Mouse (Mus musculus) midbrain, embryonic 16.5 days (tissue): ENCODE results near the gene Mrpl12. TPM values are rescaled to one million over a fixed set of nuclear protein-coding genes. Genes with fewer than 3 reads are reported as not detected.

ENCODE experiments used
- ATAC-seq: fragments of 200-750 bp; cut with Nextera tagmentation; 2 replicates; pipeline ENCODE4 v1.8.0; 2017; ENCODE audit warnings: moderate TSS enrichment
- H3K27ac ChIP-seq: fragments of 300-500 bp; sonication (generic); 2 replicates; pipeline ENCODE4 v1.5.1; 2014; ENCODE audit warnings: mild to moderate bottlenecking, low read length, mixed read lengths
- H3K27me3 ChIP-seq: fragments of 300-500 bp; sonication (generic); 2 replicates; pipeline ENCODE4 v1.6.1; 2014; ENCODE audit warnings: low read depth, low read length, mixed read lengths; ENCODE audit not compliant: control insufficient read depth, insufficient read depth
- H3K36me3 ChIP-seq: fragments of 300-500 bp; sonication (generic); 2 replicates; pipeline ENCODE4 v1.6.1; 2014; ENCODE audit warnings: mild to moderate bottlenecking, low read length, moderate library complexity, mixed read lengths; ENCODE audit not compliant: control insufficient read depth, insufficient read depth
- H3K4me1 ChIP-seq: fragments of 300-500 bp; sonication (generic); 2 replicates; pipeline ENCODE4 v1.6.1; 2014; ENCODE audit warnings: mild to moderate bottlenecking, low read length, mixed read lengths; ENCODE audit not compliant: control insufficient read depth, insufficient read depth
- H3K4me2 ChIP-seq: fragments of 300-500 bp; sonication (generic); 2 replicates; pipeline ENCODE4 v1.6.1; 2014; ENCODE audit warnings: mild to moderate bottlenecking, low read length, mixed read lengths
- H3K4me3 ChIP-seq: fragments of 300-500 bp; sonication (generic); 2 replicates; pipeline ENCODE4 v1.5.1; 2014; ENCODE audit warnings: low read depth, mild to moderate bottlenecking, low read length, moderate library complexity, mixed read lengths
- H3K9ac ChIP-seq: fragments of 300-500 bp; sonication (generic); 2 replicates; pipeline ENCODE4 v1.6.1; 2014; ENCODE audit warnings: low read depth, low read length, mixed read lengths
- H3K9me3 ChIP-seq: fragments of 300-500 bp; sonication (generic); replicated peaks from 2 replicates; pipeline ENCODE4 v1.6.1; 2014; ENCODE audit warnings: mild to moderate bottlenecking, low read length, mixed read lengths; ENCODE audit not compliant: control insufficient read depth, poor library complexity, severe bottlenecking
- WGBS: fragments of 180-500 bp; shearing (Covaris S2); extraction: QIAGEN DNeasy Blood & Tissue Kit; methylation state at CpG from one replicate; pipeline ENCODE4 v1.1.7; 2014; 5-methylcytosine and 5-hydroxymethylcytosine counted together
- polyA plus RNA-seq: library from polyadenylated mRNA; unstranded; fragments of >200 nt; fragmentation: Nextera tagmentation; extraction: Ambion mirVana; gene quantifications from 2 replicates; pipeline ENCODE4 v1.2.1, GENCODE M21; 2015

Mrpl12 gene
- polyA plus RNA-seq, 1 experiment from 2014 or later: 130 TPM

- 43% methylated on average over 4 of the region's 4 CpGs for whole genome bisulfite sequencing
- no peak overlapping the region for H3K4me3 ChIP-seq
- H3K9ac ChIP-seq: no peak overlapping the region
- ATAC-seq: no peak
- no peaks in the 10 kb centered on the region for H3K27me3 ChIP-seq
- H3K9me3 ChIP-seq: no peaks in the 10 kb centered on the region
- H3K4me1 ChIP-seq: peaks cover 34% of the 10 kb centered on the region
- peaks cover 13% of the 10 kb centered on the region for H3K36me3 ChIP-seq
- H3K27ac ChIP-seq: no peak overlapping the region
- peak overlapping the region; percentile 96 for H3K4me2 ChIP-seq
These were observed 6.1 kb downstream of the Mrpl12 start for GRCm38 (mm10) chr11:120490291-120491046.

DNA sequence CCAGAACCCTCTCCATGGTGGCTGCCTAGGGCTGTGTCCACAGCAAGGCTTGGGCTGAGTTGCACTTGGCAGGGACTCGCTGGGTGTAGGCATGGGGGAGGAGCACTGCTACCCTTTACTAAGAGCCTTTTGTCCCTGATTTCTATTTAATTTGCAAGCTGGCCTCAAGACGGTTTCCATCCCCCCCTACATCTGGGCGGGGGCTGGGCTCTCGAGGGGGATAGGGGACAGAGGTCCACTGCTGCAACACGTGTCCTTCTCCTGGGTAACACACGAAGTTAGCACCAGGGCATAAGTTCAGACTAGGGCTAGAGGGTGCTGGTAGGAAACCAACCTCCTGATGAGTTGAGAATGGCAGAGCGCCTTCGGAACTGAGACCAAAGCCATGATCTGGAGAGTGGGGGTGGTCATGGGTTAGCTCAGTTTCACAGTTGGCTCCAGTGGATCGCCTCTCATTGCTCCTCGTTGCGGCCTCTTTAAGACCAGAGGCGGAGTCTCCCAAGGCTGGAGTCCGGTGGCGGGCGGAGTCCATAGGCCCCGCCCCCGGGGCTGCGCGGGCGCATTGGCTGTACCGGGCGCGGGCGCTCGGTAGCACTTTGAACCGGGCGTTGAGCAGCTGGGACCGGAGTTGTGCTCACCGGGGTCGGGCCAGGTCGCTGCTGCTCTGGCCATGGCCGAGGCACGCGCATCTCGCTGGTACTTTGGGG is 7.1 kb downstream of the Mrpl12 start, which contains the start of gene Slc25a10:
Gene Slc25a10, plus strand, starts transcription at position 524 of the 707 bp plus-strand sequence.
- 0% methylated on average over 35 of the region's 35 CpGs for WGBS
- ATAC-seq: peak; percentile 88
- Histone ChIP-seq H3K4me2 (peak within 1 kb of the TSS; percentile 96), H3K4me1 (peaks cover 29% of the 10 kb centered on the region), H3K9ac (peak within 1 kb of the TSS; percentile 84), H3K27me3 (no peaks in the 10 kb centered on the region), H3K36me3 (peaks cover 20% of the 10 kb centered on the region), H3K27ac (peak within 1 kb of the TSS; percentile 74), H3K4me3 (peak within 1 kb of the TSS; percentile 91), H3K9me3 (no peaks in the 10 kb centered on the region)

DNA sequence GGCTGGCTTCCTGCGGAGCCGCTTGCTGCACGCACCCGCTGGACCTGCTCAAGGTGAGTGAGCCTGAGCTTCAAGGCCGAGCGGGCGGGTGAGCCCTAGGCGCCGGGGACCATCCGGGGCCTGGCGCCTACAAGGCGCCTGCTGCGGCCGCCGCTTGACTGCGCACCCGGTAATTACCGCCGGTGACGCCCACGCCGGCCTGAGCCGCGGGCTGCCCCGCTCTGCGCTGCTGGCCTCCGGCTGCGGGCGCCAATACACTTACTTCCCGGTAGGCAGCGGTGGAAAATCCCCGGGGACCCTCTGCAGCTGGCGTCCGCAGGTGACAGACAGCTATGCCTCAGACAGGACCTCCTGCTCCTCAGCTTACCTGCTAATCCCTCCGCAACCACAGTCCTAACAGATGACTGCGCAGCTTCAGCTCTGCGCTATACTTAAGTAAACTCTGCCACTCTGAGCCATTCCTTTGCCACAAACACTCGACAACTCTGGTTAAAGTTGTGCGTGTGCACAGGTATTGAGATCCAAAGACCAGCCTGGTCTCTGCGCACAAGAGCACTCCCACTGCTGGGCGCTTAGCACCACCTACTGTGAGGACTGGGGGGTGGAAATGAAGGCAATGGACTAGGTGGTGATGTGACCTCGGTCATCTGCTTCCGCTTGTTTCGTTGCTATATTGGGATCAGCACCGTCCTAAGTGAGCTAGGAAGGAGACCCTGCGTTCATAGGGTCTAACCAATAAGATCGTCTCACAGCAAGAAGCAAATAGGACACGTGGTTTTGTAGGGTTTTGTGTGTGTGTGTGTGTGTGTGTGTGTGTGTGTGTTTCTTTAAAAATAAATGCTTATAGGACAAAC is 7.8 kb downstream of the Mrpl12 start:
- under 1% methylated on average over 44 of the region's 48 CpGs for WGBS
- ATAC-seq: peak; percentile 59
- peak overlapping the region; percentile 96 for H3K4me2 ChIP-seq
- H3K4me3 ChIP-seq: peak overlapping the region; percentile 91
- H3K36me3 ChIP-seq: peaks cover 23% of the 10 kb centered on the region
- peak overlapping the region; percentile 74 for H3K27ac ChIP-seq
- no peaks in the 10 kb centered on the region for H3K9me3 ChIP-seq
- peak overlapping the region; percentile 84 for H3K9ac ChIP-seq
- H3K27me3 ChIP-seq: no peaks in the 10 kb centered on the region
- H3K4me1 ChIP-seq: peaks cover 29% of the 10 kb centered on the region

- Histone ChIP-seq H3K9ac (peak overlapping the region; percentile 55), H3K27me3 (no peaks in the 10 kb centered on the region), H3K4me3 (peak overlapping the region; percentile 91), H3K4me2 (peak overlapping the region; percentile 96), H3K4me1 (peaks cover 29% of the 10 kb centered on the region), H3K27ac (peak overlapping the region; percentile 54; the same call in 1 of the 2 replicates), H3K9me3 (no peaks in the 10 kb centered on the region), H3K36me3 (peaks cover 20% of the 10 kb centered on the region)
- WGBS: 26% methylated on average over 3 of the region's 3 CpGs
- no peak for ATAC-seq
These were observed 8.4 kb downstream of the Mrpl12 start for GRCm38 (mm10) chr11:120492878-120493203.

DNA sequence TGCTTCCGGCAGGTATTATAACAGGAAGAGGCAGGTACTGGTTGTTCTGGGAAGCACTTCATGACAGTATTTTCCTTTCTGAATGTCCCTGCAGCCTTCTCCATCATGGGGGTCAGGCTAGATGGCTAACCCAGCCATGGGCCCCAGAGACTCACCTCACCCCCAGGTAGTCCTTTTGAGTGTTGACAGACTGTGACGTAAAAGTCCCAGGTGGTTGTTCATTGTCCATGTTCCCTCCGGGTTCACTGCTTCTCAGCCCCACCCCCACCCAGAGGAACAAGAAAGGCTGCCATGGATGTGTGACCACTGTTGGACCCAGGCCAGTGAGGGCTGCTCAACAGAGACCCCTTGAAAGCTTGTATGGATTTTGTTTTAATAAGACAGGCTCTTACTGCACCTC is 8.9 kb downstream of the Mrpl12 start:
- no peaks in the 10 kb centered on the region for H3K27me3 ChIP-seq
- no peaks in the 10 kb centered on the region for H3K9me3 ChIP-seq
- H3K27ac ChIP-seq: no peak overlapping the region
- peaks cover 16% of the 10 kb centered on the region for H3K36me3 ChIP-seq
- peak overlapping the region; percentile 55; the same call in 1 of the 2 replicates for H3K9ac ChIP-seq
- peak overlapping the region; percentile 91 for H3K4me3 ChIP-seq
- H3K4me2 ChIP-seq: peak overlapping the region; percentile 96
- peaks cover 29% of the 10 kb centered on the region for H3K4me1 ChIP-seq
- no peak for ATAC-seq
- WGBS: 50% methylated on average over 3 of the region's 3 CpGs

DNA sequence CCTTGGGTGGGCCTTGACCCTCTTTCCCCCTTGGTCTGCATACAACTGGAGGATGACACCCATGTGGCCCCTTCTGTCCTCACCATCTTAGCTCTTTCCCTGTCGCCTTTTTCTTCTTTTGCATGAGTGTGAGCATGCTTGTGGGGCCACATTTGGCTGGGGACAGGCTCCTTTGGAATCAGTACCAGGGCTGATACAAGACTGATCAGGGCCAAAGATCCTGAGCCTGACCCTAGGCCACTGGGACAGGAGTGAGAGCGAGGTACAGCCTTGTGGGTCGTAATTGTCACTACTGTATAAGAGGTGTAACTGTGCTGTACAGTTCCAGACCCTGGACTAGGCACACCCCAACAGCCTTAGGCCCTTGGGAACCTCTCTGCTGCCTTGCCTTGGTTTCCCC is 9.5 kb downstream of the Mrpl12 start:
- no peak overlapping the region for H3K4me2 ChIP-seq
- H3K27me3 ChIP-seq: no peaks in the 10 kb centered on the region
- H3K9ac ChIP-seq: no peak overlapping the region
- peaks cover 20% of the 10 kb centered on the region for H3K36me3 ChIP-seq
- peaks cover 29% of the 10 kb centered on the region for H3K4me1 ChIP-seq
- ATAC-seq: no peak
- no peak overlapping the region for H3K27ac ChIP-seq
- H3K9me3 ChIP-seq: no peaks in the 10 kb centered on the region
- H3K4me3 ChIP-seq: no peak overlapping the region
- 86% methylated on average over 3 of the region's 3 CpGs for WGBS

- Histone ChIP-seq H3K27ac (no peak overlapping the region), H3K36me3 (peaks cover 20% of the 10 kb centered on the region), H3K27me3 (no peaks in the 10 kb centered on the region), H3K9me3 (no peaks in the 10 kb centered on the region), H3K9ac (no peak overlapping the region), H3K4me3 (no peak overlapping the region), H3K4me2 (no peak overlapping the region), H3K4me1 (peaks cover 15% of the 10 kb centered on the region)
- no peak for ATAC-seq
- WGBS: 95% methylated on average over 3 of the region's 3 CpGs
These were observed 13.0 kb downstream of the Mrpl12 start for GRCm38 (mm10) chr11:120497436-120497835.

DNA sequence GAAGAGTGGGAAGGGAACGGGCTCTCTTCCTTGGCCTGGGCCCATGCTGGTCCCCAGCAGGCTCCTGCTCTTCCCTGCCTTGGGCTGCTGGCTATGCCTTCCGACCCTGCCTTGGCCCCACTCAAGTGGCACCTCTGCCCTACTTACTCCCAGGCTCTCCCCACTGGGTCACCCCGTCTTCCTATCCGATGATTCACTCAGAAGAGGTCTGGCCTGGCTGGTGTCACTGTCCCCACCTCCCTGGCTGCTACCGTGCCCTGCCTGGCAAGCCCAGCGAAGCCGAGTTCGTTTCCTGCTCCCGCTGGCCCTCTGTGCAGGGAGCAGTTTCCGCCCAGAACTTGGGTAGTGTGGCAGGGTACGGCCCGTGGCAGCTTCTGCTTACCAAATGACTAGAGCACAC is 13.8 kb downstream of the Mrpl12 start:
- ATAC-seq: no peak
- Histone ChIP-seq H3K4me1 (peaks cover 7% of the 10 kb centered on the region), H3K9ac (no peak overlapping the region), H3K36me3 (peaks cover 20% of the 10 kb centered on the region), H3K4me3 (no peak overlapping the region), H3K27me3 (no peaks in the 10 kb centered on the region), H3K27ac (no peak overlapping the region), H3K9me3 (no peaks in the 10 kb centered on the region), H3K4me2 (no peak overlapping the region)
- 95% methylated on average over 12 of the region's 12 CpGs for WGBS
